Mouse (Mus musculus): ENCODE measurements around the gene Ceacam20.
A peak's percentile ranks its signal among the peaks of the same experiment; 100 is the strongest.
"Not testable (repeated sequence)": the region's sequence is repeated elsewhere in the genome, so short reads cannot be mapped to it uniquely, and the experiment has no call there.

Gene Ceacam20

DNA sequence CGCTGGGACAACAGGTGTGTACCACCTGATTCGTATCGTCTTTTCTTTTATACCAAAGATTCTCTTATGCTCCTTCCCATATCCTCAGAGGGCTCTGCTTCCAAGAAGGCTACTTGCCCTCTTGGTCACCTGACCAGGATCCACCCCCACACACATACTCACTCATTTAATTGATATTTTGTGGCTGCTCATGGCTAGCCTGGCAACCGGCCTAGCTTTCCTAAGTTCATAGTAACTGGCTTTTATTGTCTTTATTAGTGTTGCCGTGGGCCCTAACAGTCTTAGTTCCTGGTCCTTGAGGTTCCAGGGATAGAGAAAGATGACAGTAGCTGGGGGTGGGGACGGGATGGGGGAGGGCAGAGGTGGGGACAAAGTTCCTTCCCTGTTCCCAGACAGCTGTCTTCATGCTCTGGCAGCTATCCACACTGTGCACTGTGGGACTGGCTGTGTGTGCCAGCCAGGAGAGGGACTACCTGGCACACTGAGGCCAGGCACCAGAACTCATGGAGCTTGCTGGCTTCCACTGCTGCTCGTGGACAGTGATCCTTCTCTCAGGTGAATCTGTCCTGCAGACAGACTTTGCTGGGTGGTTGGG, at the start of gene Ceacam20:
TSS of gene Ceacam20 (plus strand) at position 428 of the 595 bp plus-strand sequence.
- DNase-seq = peak; percentile 32 to 67

DNA sequence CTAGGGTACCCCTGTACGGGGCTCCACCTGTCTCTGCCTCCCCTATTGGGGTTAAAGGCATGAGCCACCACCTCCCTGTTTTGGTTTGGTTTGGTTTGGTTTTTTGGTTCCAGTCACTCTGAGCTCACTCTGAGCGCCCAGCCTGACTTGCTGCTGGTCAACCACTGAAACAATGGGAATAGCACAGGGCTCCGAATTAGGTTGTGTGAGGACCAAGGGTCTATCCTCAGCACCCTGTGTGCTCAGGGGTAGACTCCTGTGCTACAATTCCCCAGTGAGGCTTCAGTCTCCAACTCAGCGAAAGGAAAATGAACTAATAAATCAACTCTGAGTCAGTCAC, 45.1 kb upstream of the Ceacam20 start:
- DNase-seq = no peak

DNA sequence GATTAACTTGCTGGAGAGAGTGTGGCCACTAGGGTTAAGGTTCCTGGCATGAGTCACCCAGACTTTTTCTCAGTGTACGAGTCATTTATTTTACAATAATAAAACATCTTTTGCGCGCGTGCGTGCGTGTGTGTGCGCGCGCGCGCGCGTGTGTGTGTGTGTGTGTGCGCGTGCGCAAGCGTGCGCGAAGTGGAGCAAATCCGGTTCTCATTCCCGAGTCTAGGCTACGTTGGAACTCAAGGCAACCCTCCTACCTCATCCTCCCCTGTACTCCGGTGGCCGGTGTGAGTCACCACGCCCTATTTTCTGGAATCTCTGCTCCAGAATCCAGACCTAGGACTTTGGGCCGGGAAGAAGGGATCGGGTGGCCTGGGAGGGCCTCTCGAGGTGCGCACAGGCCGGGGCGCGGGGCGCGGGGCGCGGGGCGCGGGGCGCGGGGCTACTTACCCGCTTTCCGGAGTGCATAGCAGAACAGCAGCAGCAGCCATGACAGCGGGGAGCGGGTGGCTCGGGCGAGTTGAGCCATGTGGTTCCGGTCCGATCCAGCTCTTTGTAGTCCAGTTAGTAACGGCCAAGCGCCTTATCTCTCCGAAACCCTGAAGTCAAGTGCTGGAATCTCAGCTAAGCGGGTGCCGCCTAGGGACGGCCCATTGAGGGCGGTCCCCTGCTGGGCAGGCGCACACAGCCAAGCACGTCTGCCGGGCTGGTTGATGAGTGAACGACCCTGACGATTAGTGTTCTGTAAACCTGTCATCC, 44.5 kb upstream of the Ceacam20 start, which contains the start of gene Pvr:
TSS of gene Pvr (minus strand) at position 655 of the 756 bp plus-strand sequence.
- DNase-seq = peak; percentile 87 to 90

DNA sequence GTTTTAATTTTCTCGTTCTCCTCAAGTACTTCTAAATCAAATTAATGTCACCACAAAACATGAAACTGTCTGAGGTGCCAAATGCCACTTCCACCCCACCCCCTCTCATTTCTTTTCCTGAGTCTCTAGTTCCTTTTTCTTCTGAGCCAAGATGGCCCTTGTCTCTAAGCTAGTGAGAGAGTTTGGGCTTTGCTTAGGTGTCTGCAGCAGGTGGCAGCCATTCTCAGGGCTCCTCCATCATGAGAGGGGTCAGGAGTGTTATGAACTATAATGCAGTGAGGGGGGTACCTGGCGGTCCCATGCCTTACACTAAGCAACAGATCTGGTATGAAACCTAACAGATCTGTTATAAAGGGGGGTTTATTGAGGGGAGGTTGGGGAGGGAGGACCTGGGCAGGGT, 41.9 kb upstream of the Ceacam20 start:
- DNase-seq = no peak

DNA sequence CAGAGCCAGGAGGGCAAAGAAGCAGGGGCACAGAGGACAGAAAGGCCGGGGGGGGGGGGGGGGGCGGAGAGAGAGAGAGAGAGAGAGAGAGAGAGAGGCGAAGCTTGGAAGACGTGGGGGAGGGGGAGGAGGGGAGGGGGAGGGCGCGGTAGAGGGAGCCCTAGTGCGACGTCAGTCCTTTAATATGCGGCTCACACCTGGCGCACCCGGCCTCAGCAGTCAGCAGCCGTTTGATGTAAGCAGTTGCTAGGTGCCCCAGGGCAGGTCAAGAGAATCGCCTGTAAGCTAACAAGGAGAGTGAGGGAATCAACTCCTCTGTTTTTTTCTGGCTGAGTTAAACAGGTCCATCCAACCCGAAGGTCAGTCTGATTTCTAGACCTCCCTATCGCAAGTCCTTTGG, 41.4 kb upstream of the Ceacam20 start:
- DNase-seq = peak; percentile 19 to 55

DNA sequence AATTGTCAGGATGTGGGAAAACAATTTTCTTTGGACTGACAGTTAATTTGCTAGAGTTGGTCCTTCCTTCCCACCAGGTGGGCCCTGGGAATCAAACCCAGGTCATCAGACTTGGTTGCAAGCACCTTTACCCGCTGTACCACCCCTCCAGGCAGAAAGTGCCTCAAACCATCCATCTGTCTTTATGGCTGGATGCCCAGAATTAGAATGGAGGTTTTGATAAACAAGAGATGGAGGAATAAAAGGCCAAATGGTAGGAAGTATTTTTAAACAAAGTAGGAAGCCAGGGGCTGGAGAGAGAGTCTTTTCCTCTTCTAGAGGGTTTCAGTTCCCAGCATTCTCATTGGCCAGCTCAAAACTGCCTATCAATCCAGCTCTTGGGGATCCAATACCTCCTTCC, 39.8 kb upstream of the Ceacam20 start:
- no peak for DNase-seq

DNA sequence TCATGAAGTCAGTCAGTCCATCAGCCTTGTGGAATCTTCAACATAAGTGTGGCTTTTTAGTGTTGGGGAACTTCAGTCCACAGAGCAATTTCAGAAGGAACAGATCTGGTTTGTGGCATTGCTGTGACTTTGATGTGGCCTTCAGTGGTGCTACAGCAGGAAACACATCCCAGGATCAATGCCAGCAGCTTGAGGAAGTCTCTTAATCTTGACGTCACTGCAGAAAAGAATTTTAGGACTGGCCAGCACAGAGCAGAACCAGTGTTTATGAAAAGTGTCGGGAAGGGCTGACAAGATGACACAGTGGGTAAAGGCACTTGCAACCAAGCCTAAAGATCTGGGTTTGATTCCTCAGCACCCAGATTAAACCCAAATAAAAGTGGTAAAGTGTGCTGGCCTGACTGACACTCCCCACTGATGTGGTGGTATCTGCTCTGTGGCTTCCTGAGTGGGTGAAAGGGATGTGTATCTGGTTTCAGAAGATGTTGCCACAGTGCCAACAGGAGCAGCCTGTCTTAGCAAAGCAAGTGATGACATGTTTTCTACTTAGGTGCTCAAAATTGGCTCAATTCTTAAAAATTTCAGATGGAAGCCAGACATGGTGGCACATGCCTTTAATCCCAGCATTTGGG, 38.2 kb upstream of the Ceacam20 start:
- DNase-seq = peak; percentile 47 to 69

DNA sequence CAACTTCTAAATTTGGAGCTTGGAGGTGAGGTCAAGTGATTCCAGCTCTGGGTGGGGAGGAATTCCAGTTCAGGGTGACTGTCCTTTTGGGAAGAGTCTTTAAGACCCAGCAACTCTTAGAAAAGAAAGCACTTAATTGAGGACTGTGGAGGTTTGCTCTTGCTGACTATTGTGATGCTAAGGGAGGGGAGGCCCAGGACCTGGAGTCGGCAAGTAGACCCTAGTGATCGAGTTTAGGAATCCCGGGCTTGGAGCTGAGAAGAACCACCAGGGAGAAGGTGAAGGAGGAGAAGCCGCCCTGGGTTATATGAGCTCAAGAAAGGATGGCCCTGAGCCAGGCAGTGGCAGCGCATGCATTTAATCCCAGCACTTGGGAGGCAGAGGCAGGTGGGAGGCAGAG, 36.7 kb upstream of the Ceacam20 start:
- DNase-seq = peak in 1 of 2 experiments; percentile 18

DNA sequence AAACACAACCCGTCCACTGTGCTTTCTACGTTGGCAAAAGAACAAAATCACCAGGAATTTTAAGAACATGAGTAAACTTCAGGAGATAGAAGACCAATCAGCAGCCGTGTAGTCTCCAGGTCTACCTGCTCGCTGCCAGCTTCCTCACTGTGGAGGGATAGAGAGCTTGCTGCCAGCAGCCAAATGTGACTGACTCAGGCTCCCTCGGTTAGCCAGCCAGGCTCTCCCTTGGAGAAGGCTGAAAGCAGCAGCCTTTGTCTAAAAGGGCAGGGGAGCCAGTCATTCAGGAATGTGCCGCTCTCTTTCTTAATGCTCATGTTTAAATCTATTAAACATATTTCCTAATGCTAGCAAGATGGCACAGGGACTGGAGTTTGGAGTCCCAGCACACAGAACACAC, 34.7 kb upstream of the Ceacam20 start:
- DNase-seq = not testable (repeated sequence)

DNA sequence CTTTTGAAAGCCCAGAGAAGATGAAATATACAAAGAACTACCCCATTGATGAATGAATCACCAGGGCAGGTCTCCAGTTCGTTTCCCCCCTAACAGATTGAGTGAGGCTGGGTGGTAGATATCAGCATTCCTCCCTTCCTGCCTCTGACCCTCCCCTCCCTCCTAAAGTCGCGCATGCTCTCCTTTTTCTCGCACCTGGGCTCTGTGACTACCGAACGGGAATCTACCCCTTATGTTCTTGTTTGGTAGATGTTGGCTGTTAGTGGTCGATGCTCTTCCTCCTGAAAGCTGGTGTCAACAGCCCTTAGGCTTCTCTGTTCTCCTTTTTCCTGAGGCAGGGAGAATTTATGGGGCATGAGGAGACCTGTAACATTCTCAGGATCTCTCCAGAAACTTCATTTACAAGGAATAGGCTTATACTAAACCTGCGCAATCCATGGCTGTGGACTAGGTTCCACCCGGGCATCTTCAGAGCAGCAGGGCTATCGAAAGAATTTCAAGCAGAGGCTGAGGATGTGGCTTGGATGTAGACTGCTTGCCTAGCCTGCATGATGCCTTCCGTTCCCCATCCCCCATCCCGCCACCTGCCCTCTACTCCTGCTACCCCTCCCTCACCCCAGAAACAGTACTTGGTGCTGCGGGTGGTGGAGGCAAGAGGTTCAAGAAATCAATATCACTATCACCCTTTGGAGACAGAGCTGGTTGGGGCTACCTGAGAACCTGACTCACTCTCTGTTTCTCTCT, 32.9 kb upstream of the Ceacam20 start:
- DNase-seq = no peak

DNA sequence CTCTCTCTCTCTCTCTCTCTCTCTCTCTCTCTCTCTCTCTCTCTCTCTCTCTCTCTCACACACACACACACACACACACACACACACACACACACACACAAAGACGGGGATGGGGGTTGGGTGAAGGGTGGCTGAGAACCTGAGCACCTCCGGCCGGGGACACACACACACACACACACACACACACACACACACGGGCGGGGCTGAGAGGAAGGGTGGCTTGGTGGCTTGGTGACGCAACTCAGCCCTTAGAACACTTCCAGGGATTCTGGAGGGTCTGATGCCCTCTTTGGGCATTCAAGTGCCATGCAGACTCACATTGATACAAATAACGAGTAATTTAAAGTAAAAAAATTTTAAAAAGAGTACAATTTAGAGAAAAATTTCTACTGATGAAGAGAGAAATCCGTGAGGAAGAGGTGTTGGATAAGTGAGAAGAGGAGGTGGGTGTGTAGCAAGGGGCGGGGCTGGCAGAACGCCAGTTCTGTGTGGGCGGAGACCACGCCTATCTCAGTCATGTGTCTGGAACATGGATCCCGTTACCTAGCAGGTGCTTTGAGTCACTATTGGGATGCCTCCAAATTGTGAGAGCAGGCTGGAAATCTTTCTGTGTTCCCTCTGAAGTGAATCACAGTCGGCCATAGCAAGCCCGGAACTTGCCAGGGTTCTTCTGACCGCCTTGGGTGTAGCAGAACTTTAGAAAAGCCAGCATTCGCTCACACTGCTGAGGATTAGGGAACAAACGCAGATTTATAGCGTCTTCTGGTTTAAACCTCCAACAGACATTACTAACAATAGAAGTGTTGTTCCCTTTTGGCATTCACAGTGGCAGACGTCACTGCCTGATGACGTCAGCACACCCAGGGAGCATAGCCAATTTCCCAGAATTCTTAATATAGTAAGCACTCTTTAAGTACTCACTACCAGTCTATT, 32.1 kb upstream of the Ceacam20 start:
- peak; percentile 51 to 69 for DNase-seq

DNA sequence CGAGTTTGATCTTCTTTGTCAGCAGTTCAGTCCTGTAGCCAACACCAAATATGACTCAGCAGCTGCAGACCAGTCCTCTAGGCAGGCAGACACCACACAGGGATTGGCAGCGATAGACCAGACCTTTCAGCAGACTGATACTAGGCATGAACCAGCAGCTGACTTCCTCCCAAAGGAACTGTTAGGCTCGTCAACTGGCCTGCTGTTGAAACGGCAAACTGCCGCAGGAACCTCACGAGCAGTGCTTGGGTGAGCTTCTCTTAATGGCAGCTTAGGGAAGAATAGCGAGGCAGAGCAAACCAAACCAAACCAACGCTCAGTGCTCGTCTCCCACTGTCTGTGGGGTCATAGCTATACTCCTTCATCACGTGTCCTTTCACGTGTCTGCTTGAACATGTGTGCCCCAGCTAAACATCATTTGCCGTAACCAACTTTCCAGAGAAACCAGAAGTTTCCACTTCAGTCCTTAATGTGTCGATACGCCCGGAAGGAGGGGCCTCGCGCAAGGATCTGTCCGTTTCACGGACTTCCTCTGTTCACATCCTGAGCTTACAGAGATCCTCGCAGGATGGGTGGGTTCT, 30.0 kb upstream of the Ceacam20 start:
- peak; percentile 32 to 34 for DNase-seq

DNA sequence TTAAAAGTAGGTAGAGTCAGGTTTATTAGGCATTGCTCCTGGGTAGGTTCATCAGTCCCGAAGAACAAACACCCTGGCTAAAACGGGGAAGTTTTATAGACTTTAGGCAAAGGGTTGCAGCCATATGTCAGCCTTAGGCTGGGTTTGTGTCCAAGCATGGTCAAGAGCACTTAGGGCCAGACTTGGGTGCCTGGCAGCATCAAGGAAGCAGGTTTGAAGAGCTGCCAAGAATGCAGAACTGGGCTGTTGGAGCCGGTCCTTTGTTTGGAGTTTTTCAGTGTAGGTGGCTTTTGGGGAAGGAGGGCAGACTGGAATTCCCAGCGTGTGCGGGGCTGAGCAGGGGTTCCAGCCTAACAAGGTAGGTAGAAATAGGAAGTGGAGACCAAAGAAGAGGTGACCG, 29.3 kb upstream of the Ceacam20 start:
- peak; percentile 55 to 63 for DNase-seq

DNA sequence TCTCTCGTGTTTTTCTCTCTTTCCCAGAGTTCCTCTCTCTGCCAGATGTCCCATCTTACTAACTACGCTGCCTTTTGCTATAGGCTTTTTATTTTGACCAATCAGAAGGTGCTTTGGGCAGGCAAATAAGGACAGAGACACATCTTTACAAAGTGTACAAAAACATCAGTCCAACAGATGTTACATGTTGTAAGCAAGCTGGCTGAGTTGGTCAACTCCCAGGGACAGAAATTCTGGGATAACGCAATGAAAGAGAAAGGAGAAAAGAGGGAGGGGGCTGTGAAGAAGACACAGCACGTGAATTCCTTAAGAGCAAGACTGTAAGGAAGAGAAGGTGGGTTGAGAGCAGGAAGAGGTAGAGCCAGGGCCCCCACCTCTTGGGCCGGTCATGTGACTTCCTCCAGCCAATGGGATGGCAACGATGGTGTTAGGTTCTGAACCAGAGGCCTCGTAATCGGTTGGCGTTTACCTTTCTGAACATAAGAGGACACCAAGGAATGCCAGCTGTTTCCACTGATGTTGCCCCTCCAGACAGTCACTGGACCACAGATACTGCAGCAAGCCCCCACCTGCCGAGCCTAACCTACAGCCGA, 27.9 kb upstream of the Ceacam20 start:
- DNase-seq = no peak

DNA sequence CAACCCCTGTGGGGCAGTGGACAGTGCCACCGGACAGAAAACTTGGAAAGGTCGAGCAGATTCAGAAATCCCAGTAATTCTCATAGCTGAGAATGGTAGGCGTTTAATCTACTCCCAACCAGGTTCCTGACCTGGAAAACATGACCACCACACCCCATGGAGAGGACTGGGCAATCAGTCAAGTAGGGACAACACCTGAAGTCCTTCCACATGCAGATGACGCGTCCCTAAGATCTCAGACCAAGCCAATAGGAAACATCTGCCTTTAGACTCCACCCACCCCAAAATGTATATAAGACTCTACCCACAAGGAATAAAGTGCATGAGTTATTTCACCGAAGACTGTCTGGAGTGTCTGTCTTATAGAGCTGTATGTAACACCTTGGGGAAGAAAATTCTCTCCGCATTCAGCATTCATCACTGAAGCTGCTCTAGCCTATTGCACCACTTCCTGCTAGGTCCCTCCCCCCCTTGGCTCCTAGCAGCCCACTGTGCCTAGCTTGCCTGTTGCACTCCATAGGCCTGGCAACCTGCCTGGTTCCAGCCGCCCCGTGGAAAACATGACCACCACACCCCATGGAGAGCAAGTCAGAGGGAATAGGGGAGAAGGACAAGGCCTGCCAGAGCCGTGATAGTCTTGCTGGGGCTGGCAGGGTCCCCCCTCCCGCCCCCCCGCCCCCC, 25.5 kb upstream of the Ceacam20 start:
- DNase-seq = peak; percentile 90 to 91

DNA sequence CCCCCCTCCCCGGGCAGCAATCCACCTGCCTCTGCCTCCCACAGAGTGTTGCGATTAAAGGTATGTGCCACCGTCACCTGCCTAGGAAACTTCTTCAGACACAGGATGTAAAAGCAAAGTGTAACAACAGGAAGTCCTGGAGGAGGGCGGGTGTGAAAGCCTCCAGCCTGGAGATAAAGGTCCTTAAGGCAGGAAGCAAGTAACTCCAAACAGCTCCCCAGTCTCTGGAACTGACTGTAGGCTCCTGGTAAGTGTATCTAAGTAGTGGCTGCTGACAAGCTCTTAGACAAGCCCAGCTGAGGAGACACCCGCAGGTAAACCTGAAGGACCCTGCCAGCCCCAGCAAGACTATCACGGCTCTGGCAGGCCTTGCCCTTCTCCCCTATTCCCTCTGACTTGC, 25.0 kb upstream of the Ceacam20 start:
- DNase-seq = peak; percentile 47 to 54

DNA sequence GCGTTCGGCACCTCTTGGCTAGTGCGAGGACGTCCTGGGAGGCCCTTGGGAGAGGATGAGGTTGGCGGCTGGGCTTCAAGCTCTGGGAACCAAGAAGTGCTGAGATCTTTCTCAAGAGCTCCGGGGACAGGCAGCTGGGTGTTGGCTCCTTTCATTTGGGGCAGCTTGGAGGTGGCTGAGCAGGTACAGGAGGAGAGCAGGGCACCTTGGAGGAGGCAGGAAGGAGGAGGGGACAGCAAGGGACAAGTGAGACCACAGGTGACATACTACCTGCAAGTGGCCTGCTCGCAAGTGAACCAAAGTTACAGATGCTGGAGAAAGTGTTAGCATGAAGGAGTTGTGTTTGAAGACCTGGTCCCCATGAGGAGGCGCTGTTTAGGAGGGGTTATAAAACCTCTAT, 20.5 kb upstream of the Ceacam20 start:
- DNase-seq = no peak

DNA sequence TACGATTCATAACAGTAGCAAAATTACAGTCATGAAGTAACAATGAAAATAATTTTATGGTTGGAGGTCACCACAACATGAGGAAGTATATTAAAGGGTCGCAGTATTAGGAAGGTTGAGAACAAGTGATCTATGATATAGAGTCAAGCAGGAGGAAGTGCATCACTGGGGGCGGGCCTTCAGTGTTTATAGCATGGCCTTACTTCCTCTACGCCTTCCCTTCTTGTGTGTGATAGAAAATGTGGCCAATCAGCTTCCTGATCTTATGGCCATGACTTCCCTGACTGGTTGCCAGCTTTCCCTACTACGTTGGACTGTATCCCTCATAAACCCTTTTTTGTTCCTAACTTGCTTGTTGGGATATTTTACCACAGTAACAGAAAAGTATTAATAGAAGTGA, 20.0 kb upstream of the Ceacam20 start:
- no peak for DNase-seq

DNA sequence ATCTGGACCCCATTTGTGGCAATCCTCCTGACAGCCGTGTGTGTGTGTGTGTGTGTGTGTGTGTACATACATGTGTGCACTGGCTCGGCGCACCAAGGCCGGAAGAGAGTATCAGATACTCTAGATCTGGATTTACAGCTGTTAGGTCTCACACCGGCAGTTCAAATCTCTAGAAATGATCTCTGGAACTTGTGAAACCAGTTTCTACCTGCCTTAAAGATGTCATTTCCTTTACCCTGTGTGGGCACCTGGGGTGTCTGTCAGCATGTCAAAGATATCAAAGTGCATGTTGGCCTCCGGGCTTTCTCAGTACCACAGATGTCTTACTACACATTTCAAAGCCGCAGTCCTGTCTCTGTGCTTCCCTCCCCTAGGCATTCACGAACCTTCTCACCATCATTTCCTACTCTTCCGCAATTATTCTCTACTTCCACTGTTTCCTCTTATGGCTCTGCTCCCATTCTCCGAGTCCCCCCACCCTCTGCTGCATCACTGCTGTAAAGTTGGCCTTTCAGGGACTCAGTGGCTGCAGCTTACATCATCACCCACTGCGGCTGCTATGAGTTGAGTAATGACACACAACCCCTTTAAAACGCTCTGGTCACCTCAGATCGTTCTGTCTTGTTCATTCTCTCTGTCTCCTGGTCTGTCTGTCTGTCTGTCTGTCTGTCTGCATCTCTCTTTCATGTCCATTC, 19.2 kb upstream of the Ceacam20 start:
- DNase-seq = no peak

DNA sequence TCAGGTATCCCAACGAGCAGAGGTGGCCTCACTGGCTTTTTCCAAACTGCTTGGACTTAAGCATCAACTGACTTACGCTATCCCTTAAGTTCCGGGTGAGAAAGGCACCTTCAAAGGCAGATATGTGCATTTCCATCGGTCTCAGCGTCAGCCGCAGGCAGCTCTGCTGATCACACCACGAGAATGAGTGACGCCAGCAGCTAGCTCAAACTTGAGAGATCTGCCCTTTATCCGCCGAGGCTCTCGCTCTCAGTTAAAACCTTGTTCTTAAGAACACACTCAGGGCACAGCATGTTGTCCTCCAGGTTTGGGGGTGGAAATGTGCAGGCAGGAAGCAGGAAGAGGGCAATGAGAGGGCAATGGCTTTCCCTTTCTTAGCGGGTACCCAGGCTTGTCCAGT, 16.3 kb upstream of the Ceacam20 start:
- no peak for DNase-seq
